Mouse (Mus musculus): Measurements from ENCODE around the gene Tmem206.

The Tmem206 gene

GRCm38 (mm10) chr1:191311296-191311898 is 14.3 kb upstream of the Tmem206 start:
- DNase-seq = no peak

GRCm38 (mm10) chr1:191312513-191312941 is 13.2 kb upstream of the Tmem206 start:
- peak; percentile 81 for DNase-seq

- no peak for DNase-seq
Observed at GRCm38 (mm10) chr1:191313158-191313557, 12.6 kb upstream of the Tmem206 start.

GRCm38 (mm10) chr1:191313926-191314325 is 11.8 kb upstream of the Tmem206 start:
- DNase-seq = no peak

GRCm38 (mm10) chr1:191316818-191317217 is 8.9 kb upstream of the Tmem206 start:
- DNase-seq = no peak

GRCm38 (mm10) chr1:191317591-191318196 is 8.0 kb upstream of the Tmem206 start, which contains the start of gene Nenf:
Gene Nenf (minus strand): TSS chr1:191318194.
- DNase-seq = peak; percentile 65

- no peak for DNase-seq
Observed at GRCm38 (mm10) chr1:191318686-191319085, 7.0 kb upstream of the Tmem206 start.

- DNase-seq = no peak
Observed at GRCm38 (mm10) chr1:191323381-191323780, 2.3 kb upstream of the Tmem206 start.

GRCm38 (mm10) chr1:191324733-191325590 is 750 bp upstream of the Tmem206 start:
- DNase-seq = no peak

GRCm38 (mm10) chr1:191326233-191326882 is 646 bp downstream of the Tmem206 start:
- no peak for DNase-seq

GRCm38 (mm10) chr1:191327258-191327657 is 1.5 kb downstream of the Tmem206 start:
- no peak for DNase-seq

- peak; percentile 51 for DNase-seq
Observed at GRCm38 (mm10) chr1:191328019-191328441, 2.3 kb downstream of the Tmem206 start.

- DNase-seq = no peak
Observed at GRCm38 (mm10) chr1:191330356-191330755, 4.6 kb downstream of the Tmem206 start.

- no peak for DNase-seq
Observed at GRCm38 (mm10) chr1:191334500-191334899, 8.8 kb downstream of the Tmem206 start.

- no peak for DNase-seq
Observed at GRCm38 (mm10) chr1:191339876-191340275, 14.2 kb downstream of the Tmem206 start.

GRCm38 (mm10) chr1:191340530-191340929 is 14.8 kb downstream of the Tmem206 start:
- DNase-seq = no peak

- DNase-seq = no peak
Observed at GRCm38 (mm10) chr1:191347602-191348001, 21.9 kb downstream of the Tmem206 start.

GRCm38 (mm10) chr1:191348592-191348991 is 22.9 kb downstream of the Tmem206 start:
- DNase-seq = no peak

GRCm38 (mm10) chr1:191348996-191349395 is 23.3 kb downstream of the Tmem206 start:
- no peak for DNase-seq

- DNase-seq = no peak
Observed at GRCm38 (mm10) chr1:191349486-191350037, 23.9 kb downstream of the Tmem206 start.

- no peak for DNase-seq
Observed at GRCm38 (mm10) chr1:191350355-191350754, 24.6 kb downstream of the Tmem206 start.

GRCm38 (mm10) chr1:191352786-191353488 is 27.2 kb downstream of the Tmem206 start:
- no peak for DNase-seq
